Mouse (Mus musculus): ENCODE results near the gene Iqch. TPM values are rescaled to one million over a fixed set of nuclear protein-coding genes. Genes with fewer than 3 reads are reported as not detected.
A peak's percentile ranks its signal among the peaks of the same experiment; 100 is the strongest.
"Not testable (repeated sequence)": the region's sequence is repeated elsewhere in the genome, so short reads cannot be mapped to it uniquely, and the experiment has no call there.

Iqch gene
- polyA plus RNA-seq, 1 experiment from 2014 or later = not detected

DNA sequence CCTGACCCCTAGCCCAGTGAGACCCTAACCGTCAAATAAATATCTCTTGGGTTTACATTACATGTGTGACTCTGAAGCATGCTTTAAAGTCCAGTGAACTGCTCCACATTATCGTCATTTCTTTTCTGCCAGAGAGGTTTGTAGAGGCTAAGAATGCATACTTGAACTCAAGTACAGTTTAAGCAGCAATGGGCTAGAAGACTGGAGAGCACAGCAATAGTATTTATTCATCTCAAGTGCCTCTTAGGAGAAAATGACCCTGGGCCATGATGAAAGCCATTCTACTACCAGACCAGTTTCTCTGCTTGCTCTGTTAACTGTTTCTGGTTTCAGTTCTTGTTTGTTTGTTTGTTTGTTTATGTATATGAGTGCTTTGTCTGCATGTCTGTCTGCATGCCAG, 38.9 kb downstream of the Iqch start:
- Histone ChIP-seq H3K27me3 (ENCODE audit: control insufficient read depth, insufficient read depth, low read depth, low read length) (no peaks in the 10 kb centered on the region), H3K27ac (ENCODE audit: low read length) (no peak overlapping the region), H3K4me2 (ENCODE audit: low read depth, low read length) (no peak overlapping the region), H3K4me1 (ENCODE audit: control insufficient read depth, low read depth, low read length) (no peaks in the 10 kb centered on the region), H3K36me3 (ENCODE audit: control insufficient read depth, insufficient read depth) (no peaks in the 10 kb centered on the region), H3K4me3 (ENCODE audit: low read depth, low read length) (no peak overlapping the region), H3K9me3 (replicated peaks; ENCODE audit: control insufficient read depth, low read length) (no peaks in the 10 kb centered on the region), H3K9ac (ENCODE audit: low read depth, low read length) (no peak overlapping the region)
- 68% methylated on average over 2 of the region's 2 CpGs for WGBS (ENCODE audit: insufficient replicate concordance)
- ATAC-seq (ENCODE audit: low read depth) = no peak

- Histone ChIP-seq H3K36me3 (ENCODE audit: control insufficient read depth, insufficient read depth) (no peaks in the 10 kb centered on the region), H3K9ac (ENCODE audit: low read depth, low read length) (no peak overlapping the region), H3K4me3 (ENCODE audit: low read depth, low read length) (no peak overlapping the region), H3K4me2 (ENCODE audit: low read depth, low read length) (no peak overlapping the region), H3K4me1 (ENCODE audit: control insufficient read depth, low read depth, low read length) (no peaks in the 10 kb centered on the region), H3K9me3 (replicated peaks; ENCODE audit: control insufficient read depth, low read length) (no peaks in the 10 kb centered on the region), H3K27me3 (ENCODE audit: control insufficient read depth, insufficient read depth, low read depth, low read length) (no peaks in the 10 kb centered on the region), H3K27ac (ENCODE audit: low read length) (no peak overlapping the region)
- 48% methylated on average over 8 of the region's 8 CpGs for WGBS (ENCODE audit: insufficient replicate concordance)
- ATAC-seq (ENCODE audit: low read depth) = no peak
Observed at GRCm38 (mm10) chr9:63561931-63562330, 40.4 kb downstream of the Iqch start.

DNA sequence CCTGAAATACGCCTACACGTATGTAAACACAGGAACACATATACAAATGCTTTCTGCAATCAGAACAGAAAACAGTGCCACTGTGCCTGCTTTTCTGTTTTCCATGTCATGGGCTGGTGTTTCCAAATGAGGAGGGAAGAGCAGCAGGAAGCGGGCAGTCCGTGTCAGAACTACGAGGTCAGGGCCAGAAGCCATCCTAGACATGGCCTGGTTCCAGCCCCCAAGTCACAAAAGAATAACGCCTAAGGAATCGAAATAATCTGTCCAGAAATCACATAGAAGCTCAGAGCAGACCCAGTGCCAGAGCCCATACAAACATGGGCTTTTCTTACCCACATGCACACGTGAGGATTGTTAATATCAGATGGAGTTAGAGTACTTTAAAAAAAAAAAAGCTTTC, 45.4 kb downstream of the Iqch start:
- Histone ChIP-seq H3K4me2 (ENCODE audit: low read depth, low read length) (no peak overlapping the region), H3K4me1 (ENCODE audit: control insufficient read depth, low read depth, low read length) (no peaks in the 10 kb centered on the region), H3K9me3 (replicated peaks; ENCODE audit: control insufficient read depth, low read length) (no peaks in the 10 kb centered on the region), H3K4me3 (ENCODE audit: low read depth, low read length) (no peak overlapping the region), H3K36me3 (ENCODE audit: control insufficient read depth, insufficient read depth) (no peaks in the 10 kb centered on the region), H3K27me3 (ENCODE audit: control insufficient read depth, insufficient read depth, low read depth, low read length) (no peaks in the 10 kb centered on the region), H3K27ac (ENCODE audit: low read length) (no peak overlapping the region), H3K9ac (ENCODE audit: low read depth, low read length) (no peak overlapping the region)
- WGBS (ENCODE audit: insufficient replicate concordance) = 68% methylated on average over 8 of the region's 8 CpGs
- no peak for ATAC-seq (ENCODE audit: low read depth)

- Histone ChIP-seq H3K4me3 (ENCODE audit: low read depth, low read length) (no peak overlapping the region), H3K4me1 (ENCODE audit: control insufficient read depth, low read depth, low read length) (no peaks in the 10 kb centered on the region), H3K27me3 (ENCODE audit: control insufficient read depth, insufficient read depth, low read depth, low read length) (no peaks in the 10 kb centered on the region), H3K27ac (ENCODE audit: low read length) (no peak overlapping the region), H3K4me2 (ENCODE audit: low read depth, low read length) (no peak overlapping the region), H3K9ac (ENCODE audit: low read depth, low read length) (no peak overlapping the region), H3K9me3 (replicated peaks; ENCODE audit: control insufficient read depth, low read length) (no peaks in the 10 kb centered on the region), H3K36me3 (ENCODE audit: control insufficient read depth, insufficient read depth) (no peaks in the 10 kb centered on the region)
- WGBS (ENCODE audit: insufficient replicate concordance) = 45% methylated on average over 1 of the region's 1 CpGs
- no peak for ATAC-seq (ENCODE audit: low read depth)
Observed at GRCm38 (mm10) chr9:63556316-63556715, 46.0 kb downstream of the Iqch start.

DNA sequence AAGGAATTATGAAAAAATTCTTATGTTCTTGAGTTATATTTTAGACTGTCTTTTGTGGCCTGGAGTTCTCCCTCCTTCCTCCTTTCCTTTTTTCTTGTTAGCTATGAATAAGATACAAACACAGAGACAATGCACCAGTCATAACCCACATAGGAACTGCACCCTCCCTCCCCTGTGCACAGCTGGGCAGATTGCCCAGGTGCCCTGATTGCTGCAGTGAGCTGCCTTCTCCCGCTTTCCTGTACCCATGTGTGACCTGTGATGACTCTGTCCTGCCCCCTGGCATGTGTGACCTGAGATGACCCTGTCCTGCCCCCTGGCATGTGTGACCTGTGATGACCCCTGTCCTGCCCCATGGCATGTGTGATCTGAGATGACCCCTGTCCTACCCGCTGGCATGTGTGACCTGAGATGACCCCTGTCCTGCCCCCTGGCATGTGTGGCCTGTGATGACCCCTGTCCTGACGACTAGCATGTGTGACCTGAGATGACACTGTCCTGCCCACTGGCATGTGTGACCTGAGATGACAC, 46.8 kb downstream of the Iqch start:
- ATAC-seq (ENCODE audit: low read depth) = no peak

GRCm38 (mm10) chr9:63553628-63554027, 48.7 kb downstream of the Iqch start:
- H3K36me3 ChIP-seq (ENCODE audit: control insufficient read depth, insufficient read depth) = no peaks in the 10 kb centered on the region
- 0 out of 2 replicates have a peak, but pooled peaks cover 2% of the 10 kb centered on the region for H3K4me1 ChIP-seq (ENCODE audit: control insufficient read depth, low read depth, low read length)
- H3K4me2 ChIP-seq (ENCODE audit: low read depth, low read length) = no peak overlapping the region
- H3K9ac ChIP-seq (ENCODE audit: low read depth, low read length) = no peak overlapping the region
- H3K4me3 ChIP-seq (ENCODE audit: low read depth, low read length) = no peak overlapping the region
- WGBS (ENCODE audit: insufficient replicate concordance) = 44% methylated on average over 3 of the region's 3 CpGs
- no peaks in the 10 kb centered on the region for H3K27me3 ChIP-seq (ENCODE audit: control insufficient read depth, insufficient read depth, low read depth, low read length)
- no peaks in the 10 kb centered on the region for H3K9me3 ChIP-seq (replicated peaks; ENCODE audit: control insufficient read depth, low read length)
- ATAC-seq (ENCODE audit: low read depth) = no peak
- no peak overlapping the region for H3K27ac ChIP-seq (ENCODE audit: low read length)

More for the DNA sequence above, 46.8 kb downstream of the Iqch start:
- H3K4me1 ChIP-seq (ENCODE audit: control insufficient read depth, low read depth, low read length) = no peaks in the 10 kb centered on the region
- H3K4me2 ChIP-seq (ENCODE audit: low read depth, low read length) = no peak overlapping the region
- no peaks in the 10 kb centered on the region for H3K9me3 ChIP-seq (replicated peaks; ENCODE audit: control insufficient read depth, low read length)
- H3K4me3 ChIP-seq (ENCODE audit: low read depth, low read length) = no peak overlapping the region
- no peak overlapping the region for H3K9ac ChIP-seq (ENCODE audit: low read depth, low read length)
- no peak overlapping the region for H3K27ac ChIP-seq (ENCODE audit: low read length)
- no peaks in the 10 kb centered on the region for H3K36me3 ChIP-seq (ENCODE audit: control insufficient read depth, insufficient read depth)
- H3K27me3 ChIP-seq (ENCODE audit: control insufficient read depth, insufficient read depth, low read depth, low read length) = no peaks in the 10 kb centered on the region
- 46% methylated on average over 3 of the region's 3 CpGs for WGBS (ENCODE audit: insufficient replicate concordance)

- 54% methylated on average over 6 of the region's 6 CpGs for WGBS (ENCODE audit: insufficient replicate concordance)
- H3K27ac ChIP-seq (ENCODE audit: low read length); H3K4me3 ChIP-seq (ENCODE audit: low read depth, low read length); H3K9ac ChIP-seq (ENCODE audit: low read depth, low read length); H3K4me1 ChIP-seq (ENCODE audit: control insufficient read depth, low read depth, low read length); H3K27me3 ChIP-seq (ENCODE audit: control insufficient read depth, insufficient read depth, low read depth, low read length); H3K9me3 ChIP-seq (replicated peaks; ENCODE audit: control insufficient read depth, low read length); H3K36me3 ChIP-seq (ENCODE audit: control insufficient read depth, insufficient read depth); H3K4me2 ChIP-seq (ENCODE audit: low read depth, low read length): not testable (repeated sequence)
- peak; percentile 71 for ATAC-seq (ENCODE audit: low read depth)
Observed at GRCm38 (mm10) chr9:63550701-63551100, 51.6 kb downstream of the Iqch start.

DNA sequence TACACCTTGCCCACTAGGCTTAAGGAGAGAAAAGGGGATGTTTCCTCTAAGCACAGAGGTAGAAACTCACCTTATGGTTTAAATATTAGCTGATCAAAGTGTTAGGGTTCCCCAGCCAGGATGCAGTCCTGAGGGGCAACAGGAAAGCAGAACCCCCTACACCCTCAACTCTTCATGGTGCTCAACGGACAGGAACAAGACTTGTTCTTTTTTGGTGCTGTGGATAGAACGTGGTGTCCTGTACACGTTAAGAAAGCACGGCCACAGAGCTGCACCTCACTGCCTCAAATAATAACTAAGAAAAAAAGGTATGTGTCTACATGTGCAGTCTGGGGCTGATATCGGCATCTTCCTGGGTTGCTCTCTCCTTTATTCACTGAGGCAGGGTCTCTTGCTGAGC, 53.3 kb downstream of the Iqch start:
- Histone ChIP-seq H3K4me2 (ENCODE audit: low read depth, low read length) (no peak overlapping the region), H3K27me3 (ENCODE audit: control insufficient read depth, insufficient read depth, low read depth, low read length) (no peaks in the 10 kb centered on the region), H3K4me3 (ENCODE audit: low read depth, low read length) (no peak overlapping the region), H3K36me3 (ENCODE audit: control insufficient read depth, insufficient read depth) (no peaks in the 10 kb centered on the region), H3K4me1 (ENCODE audit: control insufficient read depth, low read depth, low read length) (0 out of 2 replicates have a peak, but pooled peaks cover 2% of the 10 kb centered on the region), H3K27ac (ENCODE audit: low read length) (no peak overlapping the region), H3K9ac (ENCODE audit: low read depth, low read length) (no peak overlapping the region), H3K9me3 (replicated peaks; ENCODE audit: control insufficient read depth, low read length) (no peaks in the 10 kb centered on the region)
- no peak for ATAC-seq (ENCODE audit: low read depth)
- 59% methylated on average over 5 of the region's 5 CpGs for WGBS (ENCODE audit: insufficient replicate concordance)

DNA sequence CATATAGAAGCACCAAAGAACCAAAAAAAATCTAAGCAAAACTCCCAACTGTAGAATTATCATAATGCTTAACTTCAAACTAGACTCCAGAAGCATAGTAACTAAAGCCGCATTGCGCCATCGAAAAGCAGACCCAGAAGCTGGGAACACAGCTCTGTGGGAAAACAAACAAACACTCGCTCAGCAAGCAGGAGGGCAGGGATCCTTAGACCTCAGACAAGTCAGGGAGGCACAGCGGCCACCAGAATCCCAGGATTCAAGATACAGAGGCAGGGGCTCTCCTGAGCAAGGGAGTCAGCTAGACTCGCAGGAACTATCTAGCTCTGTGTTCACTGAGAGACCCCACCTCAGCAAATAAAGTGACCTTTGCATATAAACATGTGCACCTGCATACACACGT, 60.4 kb downstream of the Iqch start:
- no peak for ATAC-seq (ENCODE audit: low read depth)
- Histone ChIP-seq H3K27ac (ENCODE audit: low read length) (no peak overlapping the region), H3K9ac (ENCODE audit: low read depth, low read length) (no peak overlapping the region), H3K4me3 (ENCODE audit: low read depth, low read length) (no peak overlapping the region), H3K27me3 (ENCODE audit: control insufficient read depth, insufficient read depth, low read depth, low read length) (no peaks in the 10 kb centered on the region), H3K9me3 (replicated peaks; ENCODE audit: control insufficient read depth, low read length) (no peaks in the 10 kb centered on the region), H3K4me2 (ENCODE audit: low read depth, low read length) (no peak overlapping the region), H3K4me1 (ENCODE audit: control insufficient read depth, low read depth, low read length) (no peaks in the 10 kb centered on the region), H3K36me3 (ENCODE audit: control insufficient read depth, insufficient read depth) (no peaks in the 10 kb centered on the region)
- 53% methylated on average over 7 of the region's 7 CpGs for WGBS (ENCODE audit: insufficient replicate concordance)
